Mouse (Mus musculus) lung, embryonic 14.5 days (tissue): ENCODE data around the gene Mfsd11. TPM values are rescaled to one million over a fixed set of nuclear protein-coding genes. Genes with fewer than 3 reads are reported as not detected.
A peak's percentile ranks its signal among the peaks of the same experiment; 100 is the strongest.

Experiments used
- ATAC-seq: fragments of 200-750 bp; cut with Nextera tagmentation; 2 replicates; pipeline ENCODE4 v1.8.0; 2017; ENCODE audit warnings: mild to moderate bottlenecking, moderate TSS enrichment, moderate library complexity; ENCODE audit not compliant: insufficient read depth
- DNase-seq: peaks from one replicate; pipeline ENCODE4 v3.0.0-alpha.2; 2015
- H3K27ac ChIP-seq: fragments of 300-500 bp; sonication (generic); 2 replicates; pipeline ENCODE4 v1.5.1; 2014; ENCODE audit warnings: low read depth, mild to moderate bottlenecking, moderate library complexity
- H3K27me3 ChIP-seq: fragments of 300-500 bp; sonication (generic); 2 replicates; pipeline ENCODE4 v1.6.1; 2014; ENCODE audit warnings: low read length, control low read depth; ENCODE audit not compliant: insufficient read depth
- H3K36me3 ChIP-seq: fragments of 300-500 bp; sonication (generic); 2 replicates; pipeline ENCODE4 v1.6.1; 2014; ENCODE audit warnings: control low read depth; ENCODE audit not compliant: insufficient read depth
- H3K4me1 ChIP-seq: fragments of 300-500 bp; sonication (generic); 2 replicates; pipeline ENCODE4 v1.6.1; 2014; ENCODE audit warnings: antibody characterized with exemption, control low read depth; ENCODE audit not compliant: insufficient read depth
- H3K4me2 ChIP-seq: fragments of 300-500 bp; sonication (generic); 2 replicates; pipeline ENCODE4 v1.6.1; 2014; ENCODE audit warnings: mild to moderate bottlenecking
- H3K4me3 ChIP-seq: fragments of 300-500 bp; sonication (generic); 2 replicates; pipeline ENCODE4 v1.5.1; 2014; ENCODE audit warnings: low read depth, low read length
- H3K9ac ChIP-seq: fragments of 300-500 bp; sonication (generic); 2 replicates; pipeline ENCODE4 v1.6.1; 2014
- H3K9me3 ChIP-seq: fragments of 300-500 bp; sonication (generic); 2 replicates; pipeline ENCODE4 v1.6.1; 2016; ENCODE audit warnings: low read depth, low read length, control low read depth
- CTCF ChIP-seq: IDR thresholded peaks from 2 replicates; pipeline ENCODE4 v1.5.1; 2016; ENCODE audit warnings: antibody characterized with exemption, low read depth
- WGBS: fragments of 180-500 bp; shearing (Covaris S2); extraction: QIAGEN DNeasy Blood & Tissue Kit; methylation state at CpG from one replicate; pipeline ENCODE4 v1.1.7; 2014; 5-methylcytosine and 5-hydroxymethylcytosine counted together
- polyA plus RNA-seq: library from polyadenylated mRNA; unstranded; fragments of >200 nt; fragmentation: Nextera tagmentation; extraction: Ambion mirVana; gene quantifications from 2 replicates; pipeline ENCODE4 v1.2.1, GENCODE M21; 2014

Mfsd11 gene
- polyA plus RNA-seq, 1 experiment from 2014 or later, result 31.8 TPM

DNA sequence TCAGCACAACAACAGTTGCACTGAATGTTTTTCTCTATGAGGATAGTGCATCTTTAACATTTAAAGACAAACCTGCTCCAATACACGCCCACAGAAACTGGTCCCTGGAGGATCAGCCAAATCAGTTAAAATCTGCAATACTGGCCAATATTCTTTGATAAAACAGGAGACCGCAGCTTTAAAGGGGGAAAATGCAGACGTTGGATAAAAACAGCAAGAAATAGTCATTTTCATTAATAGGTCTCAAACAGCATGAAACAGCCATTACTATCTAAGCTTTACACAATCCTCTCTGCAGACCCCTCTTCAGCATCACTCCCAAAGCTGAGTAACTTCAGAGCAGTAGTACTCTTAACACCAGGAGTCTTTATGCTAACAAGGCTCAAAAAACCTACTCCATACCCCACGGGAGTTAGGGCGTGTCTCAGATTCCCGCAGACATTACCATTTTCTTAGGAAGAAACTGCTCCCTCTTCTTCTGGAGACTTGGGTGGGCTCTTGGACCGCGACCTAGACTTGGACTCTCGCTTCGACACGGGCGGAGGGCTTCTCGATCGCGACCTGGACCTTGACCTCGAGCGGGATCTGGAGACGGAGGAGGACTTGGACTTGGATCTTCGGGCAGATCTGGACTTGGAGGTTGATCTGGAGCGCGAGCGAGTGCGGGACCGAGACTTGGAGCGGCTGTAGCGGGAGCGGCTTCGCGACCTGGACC is 507 bp upstream of the Mfsd11 start:
- peak overlapping the region; percentile 92 for H3K4me2 ChIP-seq
- 1% methylated on average over 29 of the region's 29 CpGs for WGBS
- peaks cover 49% of the 10 kb centered on the region for H3K36me3 ChIP-seq
- H3K9me3 ChIP-seq, result no peaks in the 10 kb centered on the region
- no peaks in the 10 kb centered on the region for H3K4me1 ChIP-seq
- peak overlapping the region; percentile 93 for H3K9ac ChIP-seq
- ATAC-seq, result no peak
- H3K27ac ChIP-seq, result peak overlapping the region; percentile 99
- DNase-seq, result peak; percentile 36
- H3K27me3 ChIP-seq, result no peaks in the 10 kb centered on the region
- peak overlapping the region; percentile 81 for H3K4me3 ChIP-seq
- no peak for TF ChIP-seq CTCF

DNA sequence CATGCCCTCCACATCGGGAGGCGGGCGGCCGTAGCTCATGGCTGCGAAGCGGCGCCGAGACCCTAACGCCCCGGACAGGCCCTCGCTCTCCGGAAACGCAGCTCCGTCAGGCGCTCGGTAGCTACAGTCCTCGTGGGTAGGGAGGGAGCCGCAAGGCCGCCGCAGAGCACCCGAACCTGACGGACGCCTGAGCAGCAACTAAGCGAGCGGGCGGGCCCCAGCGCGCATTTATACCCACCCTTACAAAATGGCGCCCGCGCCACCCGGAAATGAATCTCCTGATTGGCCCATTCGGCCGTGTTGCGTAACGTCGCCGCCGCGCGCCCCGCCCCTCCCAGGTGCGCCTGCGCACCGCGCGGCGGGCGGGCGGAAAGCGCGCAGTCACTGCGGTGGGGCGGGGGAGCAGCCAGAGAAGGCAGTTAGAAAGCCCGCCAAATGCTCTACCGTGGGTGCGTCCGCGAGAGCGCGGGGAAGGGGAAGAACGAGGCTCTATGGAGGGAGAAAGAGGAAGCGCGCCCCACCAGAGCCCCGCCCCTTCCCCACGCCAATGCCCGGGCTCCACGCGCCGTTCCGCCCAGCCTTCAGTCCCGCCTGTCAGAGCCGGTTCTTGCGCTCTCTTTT is 761 bp downstream of the Mfsd11 start, which contains the start of gene Srsf2:
Srsf2 (minus strand) TSS at position 204 of the 621 bp plus-strand sequence.
- Histone ChIP-seq H3K9ac (peak within 1 kb of the TSS; percentile 93), H3K4me2 (peak within 1 kb of the TSS; percentile 92), H3K4me3 (peak within 1 kb of the TSS; percentile 81), H3K4me1 (no peaks in the 10 kb centered on the region), H3K27me3 (no peaks in the 10 kb centered on the region), H3K9me3 (no peaks in the 10 kb centered on the region), H3K27ac (peak within 1 kb of the TSS; percentile 99), H3K36me3 (peaks cover 42% of the 10 kb centered on the region)
- WGBS, result under 1% methylated on average over 68 of the region's 74 CpGs
- ATAC-seq (peak; percentile 88), DNase-seq (peak; percentile 98)
- no peak for TF ChIP-seq CTCF

DNA sequence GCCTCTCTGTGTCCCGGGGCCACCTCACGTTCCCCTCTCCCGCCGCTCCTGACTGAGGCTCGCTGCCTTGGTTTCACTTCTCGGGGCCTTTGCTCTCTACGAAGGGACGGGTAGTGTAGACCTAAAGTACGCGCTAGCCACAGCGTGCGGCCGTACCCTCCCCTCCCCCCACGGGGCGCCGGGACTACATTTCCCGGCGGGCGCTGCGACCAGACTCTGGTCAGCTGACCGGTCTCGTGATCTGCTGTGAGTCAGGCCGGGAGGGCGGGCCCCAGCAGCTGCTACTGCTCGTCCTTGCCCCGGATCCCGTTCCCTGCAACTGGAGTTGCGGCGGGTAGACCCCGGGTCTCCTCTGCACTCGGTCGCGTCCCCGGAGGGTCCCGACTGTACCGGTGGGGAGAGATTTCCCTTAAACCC is 1.3 kb downstream of the Mfsd11 start:
- Histone ChIP-seq H3K4me3 (peak overlapping the region; percentile 81), H3K4me1 (no peaks in the 10 kb centered on the region), H3K27ac (peak overlapping the region; percentile 99), H3K36me3 (peaks cover 38% of the 10 kb centered on the region), H3K9me3 (no peaks in the 10 kb centered on the region), H3K27me3 (no peaks in the 10 kb centered on the region), H3K9ac (peak overlapping the region; percentile 93), H3K4me2 (peak overlapping the region; percentile 92)
- WGBS, result under 1% methylated on average over 36 of the region's 36 CpGs
- ATAC-seq (peak; percentile 90), DNase-seq (peak; percentile 97)
- TF ChIP-seq CTCF, result no peak

DNA sequence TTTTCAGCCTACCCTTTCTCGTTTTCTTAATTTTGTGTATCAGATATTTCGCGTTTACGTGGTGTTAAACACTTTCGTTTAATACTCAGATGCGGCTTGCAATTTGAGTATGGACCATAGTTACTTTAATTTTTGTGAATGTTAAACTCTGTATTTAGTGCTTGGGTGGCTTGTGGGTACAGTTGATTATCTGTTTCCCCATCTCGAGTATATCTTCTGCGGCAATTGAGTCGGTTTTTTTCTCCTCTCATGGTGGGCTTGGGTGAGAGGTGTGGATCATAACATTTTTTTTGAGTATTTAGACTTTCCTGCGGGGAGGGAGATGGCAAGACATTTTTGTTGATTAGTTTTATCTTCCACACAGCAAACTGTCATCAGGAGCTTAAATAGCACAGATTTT is 2.0 kb downstream of the Mfsd11 start:
- H3K4me3 ChIP-seq, result peak overlapping the region; percentile 81
- H3K9ac ChIP-seq, result peak overlapping the region; percentile 93
- no peaks in the 10 kb centered on the region for H3K4me1 ChIP-seq
- H3K27me3 ChIP-seq, result no peaks in the 10 kb centered on the region
- DNase-seq (no peak), ATAC-seq (no peak)
- peaks cover 36% of the 10 kb centered on the region for H3K36me3 ChIP-seq
- TF ChIP-seq CTCF, result no peak
- peak overlapping the region; percentile 92 for H3K4me2 ChIP-seq
- H3K9me3 ChIP-seq, result no peaks in the 10 kb centered on the region
- H3K27ac ChIP-seq, result no peak overlapping the region
- WGBS, result 30% methylated on average over 10 of the region's 10 CpGs

DNA sequence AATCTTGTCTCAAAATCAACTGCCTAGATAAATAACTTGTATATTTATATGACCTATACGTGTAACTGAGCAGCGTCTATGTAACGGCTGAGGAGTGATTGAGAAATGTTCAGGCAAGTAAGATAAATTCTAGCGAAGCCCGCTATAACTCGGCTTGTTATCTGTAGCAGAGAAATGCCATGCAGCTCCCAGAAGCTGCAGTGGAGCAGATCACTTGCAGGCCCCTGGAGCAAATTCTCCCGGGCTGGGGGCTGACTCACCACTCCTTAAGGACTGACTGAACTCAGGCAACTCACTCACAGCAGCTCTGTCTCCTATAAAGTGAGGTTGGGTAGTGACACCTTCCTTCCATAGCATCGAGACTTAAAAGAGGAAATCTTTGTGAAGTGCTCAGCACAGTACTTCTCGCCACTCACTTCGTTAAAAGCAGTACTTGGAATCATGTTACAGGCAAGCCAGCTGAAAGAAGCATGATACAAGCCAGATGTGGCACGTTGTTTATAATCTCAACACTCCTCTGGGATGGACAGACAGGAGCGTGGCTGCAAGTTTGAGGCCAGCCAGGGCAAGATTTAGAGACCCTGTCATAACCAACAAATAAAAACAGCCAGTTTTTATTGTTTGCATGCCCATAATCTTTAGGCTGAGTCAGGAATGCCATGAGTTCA is 5.1 kb downstream of the Mfsd11 start:
- no peak for DNase-seq
- TF ChIP-seq CTCF, result no peak
- H3K4me1 ChIP-seq, result no peaks in the 10 kb centered on the region
- no peak overlapping the region for H3K4me2 ChIP-seq
- no peak overlapping the region for H3K9ac ChIP-seq
- H3K27me3 ChIP-seq, result no peaks in the 10 kb centered on the region
- ATAC-seq, result no peak
- H3K36me3 ChIP-seq, result peaks cover 36% of the 10 kb centered on the region
- no peaks in the 10 kb centered on the region for H3K9me3 ChIP-seq
- no peak overlapping the region for H3K27ac ChIP-seq
- 49% methylated on average over 12 of the region's 12 CpGs for WGBS
- H3K4me3 ChIP-seq, result no peak overlapping the region

DNA sequence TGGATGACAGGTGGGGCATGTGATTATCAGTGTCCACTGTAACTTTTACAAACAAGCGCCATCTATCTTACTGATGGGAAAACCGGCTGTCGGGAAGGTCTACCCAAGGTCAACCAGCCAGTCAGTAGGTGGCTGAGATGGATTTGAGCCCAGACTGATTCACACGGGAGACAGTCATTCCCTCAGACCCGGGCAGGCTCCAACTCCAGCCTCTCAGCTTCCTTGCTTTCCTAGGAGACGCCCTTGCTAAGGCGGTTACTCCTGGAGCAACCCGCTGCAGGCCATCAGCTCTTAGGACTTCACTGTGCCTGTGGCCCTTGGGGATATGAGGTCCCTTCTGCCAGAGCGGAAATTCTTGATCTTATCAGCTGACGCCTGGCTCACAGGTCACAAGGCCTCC is 12.2 kb downstream of the Mfsd11 start:
- Histone ChIP-seq H3K36me3 (peaks cover 64% of the 10 kb centered on the region), H3K4me3 (no peak overlapping the region), H3K4me1 (no peaks in the 10 kb centered on the region), H3K9me3 (no peaks in the 10 kb centered on the region), H3K27ac (no peak overlapping the region), H3K4me2 (no peak overlapping the region), H3K27me3 (no peaks in the 10 kb centered on the region), H3K9ac (no peak overlapping the region)
- DNase-seq (no peak), ATAC-seq (no peak)
- TF ChIP-seq CTCF, result no peak
- WGBS, result 44% methylated on average over 10 of the region's 10 CpGs
